Mouse (Mus musculus): Measurements from ENCODE around the gene Dram1. TPM values are rescaled to one million over a fixed set of nuclear protein-coding genes. Genes with fewer than 3 reads are reported as not detected.

The Dram1 gene
- 6.2 TPM for polyA plus RNA-seq (2014; fragmentation: Illumina TruSeq; extraction: RNeasy Lipid Tissue Mini Kit (QIAGEN cat#74804); ENCODE audit: low replicate concordance)

DNA sequence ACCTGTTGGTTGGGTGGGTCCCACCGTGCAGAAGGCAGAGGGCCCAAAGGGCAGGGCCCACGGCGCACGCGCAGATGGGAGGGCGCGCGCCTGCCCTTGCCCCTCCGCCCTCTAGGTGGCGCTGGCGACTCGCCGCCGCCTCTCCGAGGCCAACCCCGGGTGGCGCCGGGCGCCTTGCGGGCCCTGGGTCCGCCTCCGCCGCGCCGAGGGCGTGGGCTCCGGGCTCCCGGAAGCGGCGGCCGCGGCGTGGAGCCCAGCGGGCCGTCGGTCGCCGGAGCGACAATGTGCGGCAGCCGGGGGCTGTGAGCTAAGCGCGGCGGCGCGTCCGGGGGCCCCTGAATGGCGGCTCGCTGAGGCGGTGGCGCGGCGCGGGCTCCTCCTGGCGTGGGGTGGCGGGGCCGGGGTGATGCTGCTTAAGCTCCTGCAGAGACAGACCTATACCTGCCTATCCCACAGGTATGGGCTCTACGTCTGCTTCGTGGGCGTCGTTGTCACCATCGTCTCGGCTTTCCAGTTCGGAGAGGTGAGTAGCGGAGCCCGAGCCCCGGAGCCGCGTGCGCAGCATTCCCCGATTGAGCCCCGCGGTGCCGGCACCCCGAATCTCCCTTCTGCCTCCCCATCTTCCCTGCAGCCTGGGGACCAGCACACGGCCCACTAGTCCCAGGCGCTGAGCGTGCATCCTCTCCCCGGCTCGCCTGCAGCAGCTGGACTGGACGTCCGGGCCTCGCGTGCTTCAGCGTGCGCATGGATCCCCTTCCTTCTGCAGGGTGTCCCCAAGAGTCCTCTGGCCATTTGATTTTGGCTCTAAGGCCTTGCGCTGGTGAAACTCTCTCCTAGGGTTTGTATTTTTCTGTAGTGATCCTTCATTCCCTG, at the start of gene Dram1, which contains the start of gene Gnptab:
Gene Dram1, minus strand, starts transcription at position 68 of the 873 bp plus-strand sequence.
Gene Gnptab, plus strand, starts transcription at position 120 of the 873 bp plus-strand sequence.

Other genes starting within 250 kb of the Dram1 start
- gene Parpbp, start 232.1 kb downstream of the Dram1 start, polyA plus RNA-seq (2014; fragmentation: Illumina TruSeq; extraction: RNeasy Lipid Tissue Mini Kit (QIAGEN cat#74804); ENCODE audit: low replicate concordance), result 7.6 TPM
- gene Nup37, start 232.1 kb downstream of the Dram1 start, polyA plus RNA-seq (2014; fragmentation: Illumina TruSeq; extraction: RNeasy Lipid Tissue Mini Kit (QIAGEN cat#74804); ENCODE audit: low replicate concordance), result 16.7 TPM
- gene Washc3, start 178.0 kb downstream of the Dram1 start, polyA plus RNA-seq (2014; fragmentation: Illumina TruSeq; extraction: RNeasy Lipid Tissue Mini Kit (QIAGEN cat#74804); ENCODE audit: low replicate concordance), result 45.1 TPM
- gene Gnptab, start 52 bp upstream of the Dram1 start, polyA plus RNA-seq (2014; fragmentation: Illumina TruSeq; extraction: RNeasy Lipid Tissue Mini Kit (QIAGEN cat#74804); ENCODE audit: low replicate concordance), result 33.8 TPM
- 1.2 TPM for gene Sycp3, start 80.5 kb upstream of the Dram1 start, polyA plus RNA-seq (2014; fragmentation: Illumina TruSeq; extraction: RNeasy Lipid Tissue Mini Kit (QIAGEN cat#74804); ENCODE audit: low replicate concordance)
- 1,361 TPM for gene Chpt1, start 125.0 kb upstream of the Dram1 start, polyA plus RNA-seq (2014; fragmentation: Illumina TruSeq; extraction: RNeasy Lipid Tissue Mini Kit (QIAGEN cat#74804); ENCODE audit: low replicate concordance)
- not detected for gene Mybpc1, start 226.1 kb upstream of the Dram1 start, polyA plus RNA-seq (2014; fragmentation: Illumina TruSeq; extraction: RNeasy Lipid Tissue Mini Kit (QIAGEN cat#74804); ENCODE audit: low replicate concordance)

Data from small intestine, adult 10 weeks (tissue).